Mouse (Mus musculus) CH12F3 (cell line): ENCODE data around the gene Olfr1443.

Source experiments
- in situ Hi-C: fragments of 300-500 bp; cut with MboI; formaldehyde crosslinking; loops from 2 replicates; pipeline ENCODE4 v1.14.3; 2020; ENCODE audit warnings: low sequenced_read_pairs

Gene Olfr1443

GRCm38 (mm10) chr19:12731950-12732349 is 54.0 kb downstream of the Olfr1443 start:
- in situ Hi-C loops, result no loop called here
